Mouse (Mus musculus) G1E (cell line): ENCODE results near the gene 4930415L06Rik. TPM values are rescaled to one million over a fixed set of nuclear protein-coding genes. Genes with fewer than 3 reads are reported as not detected.

ENCODE experiments used
- ATAC-seq: 2 replicates; pipeline ENCODE4 v1.8.0; 2016; ENCODE audit warnings: mild to moderate bottlenecking; ENCODE audit not compliant: insufficient number of reproducible peaks, poor library complexity, low FRiP score, severe bottlenecking; ENCODE audit errors: extremely low read depth
- DNase-seq: peaks from one replicate; pipeline ENCODE4 v3.0.0; 2012; ENCODE audit warnings: low spot score
- H3K27me3 ChIP-seq: 2 replicates; pipeline ENCODE4 v1.6.1; 2012; ENCODE audit warnings: mild to moderate bottlenecking, low read length, inconsistent platforms; ENCODE audit not compliant: insufficient read depth
- H3K36me3 ChIP-seq: replicated peaks from 2 replicates; pipeline ENCODE3; 2012; ENCODE audit warnings: mild to moderate bottlenecking, inconsistent platforms
- H3K4me1 ChIP-seq: 2 replicates; pipeline ENCODE4 v1.6.1; 2012; ENCODE audit warnings: low read depth, low read length, inconsistent platforms, mixed read lengths; ENCODE audit not compliant: insufficient read depth
- H3K4me3 ChIP-seq: 2 replicates; pipeline ENCODE4 v1.5.1; 2012; ENCODE audit warnings: low read depth, mild to moderate bottlenecking, inconsistent platforms, low read length, moderate library complexity, mixed read lengths
- H3K9me3 ChIP-seq: replicated peaks from 2 replicates; pipeline ENCODE4 v1.6.1; 2012; ENCODE audit warnings: inconsistent platforms
- CTCF ChIP-seq: IDR thresholded peaks from 2 replicates; pipeline ENCODE4 v1.5.1; 2012; ENCODE audit warnings: low read depth, low read length, inconsistent platforms, mixed read lengths
- GATA1 ChIP-seq: IDR thresholded peaks from 2 replicates; pipeline ENCODE4 v1.6.1; 2012; ENCODE audit warnings: borderline replicate concordance, low read length, inconsistent platforms, mixed read lengths
- GATA2 ChIP-seq: IDR thresholded peaks from 2 replicates; pipeline ENCODE4 v1.6.1; 2012; ENCODE audit warnings: low read depth, low read length, inconsistent platforms, borderline replicate concordance
- POLR2AphosphoS5 ChIP-seq: IDR thresholded peaks from 2 replicates; pipeline ENCODE4 v1.6.1; 2012; ENCODE audit warnings: low read depth, low read length, inconsistent platforms; ENCODE audit not compliant: insufficient replicate concordance
- TAL1 ChIP-seq: conservative IDR thresholded peaks from 2 replicates; pipeline ENCODE4 v1.6.1; 2012; ENCODE audit warnings: low read depth, low read length, inconsistent platforms, mixed read lengths
- polyA plus RNA-seq: library from polyadenylated mRNA; stranded (reverse); fragments of >175 nt; gene quantifications from 2 replicates; pipeline ENCODE4 v1.2.3, GENCODE M21; 2012
- total RNA-seq, 2 experiments: library from RNA; stranded (forward) in 1 of 2; stranded (reverse) in 1 of 2; fragments of 200-1000 nt in 1 of 2; fragments of >200 nt in 1 of 2; fragmentation: Nextera tagmentation in 1 of 2; gene quantifications; 2 replicates each; pipeline ENCODE4 v1.2.3; 2014 to 2017

4930415L06Rik gene
- not detected in 2 replicates for total RNA-seq (2014; fragmentation: Nextera tagmentation)
- total RNA-seq (2017) = not detected in 2 replicates
- not detected in 2 replicates for polyA plus RNA-seq

DNA sequence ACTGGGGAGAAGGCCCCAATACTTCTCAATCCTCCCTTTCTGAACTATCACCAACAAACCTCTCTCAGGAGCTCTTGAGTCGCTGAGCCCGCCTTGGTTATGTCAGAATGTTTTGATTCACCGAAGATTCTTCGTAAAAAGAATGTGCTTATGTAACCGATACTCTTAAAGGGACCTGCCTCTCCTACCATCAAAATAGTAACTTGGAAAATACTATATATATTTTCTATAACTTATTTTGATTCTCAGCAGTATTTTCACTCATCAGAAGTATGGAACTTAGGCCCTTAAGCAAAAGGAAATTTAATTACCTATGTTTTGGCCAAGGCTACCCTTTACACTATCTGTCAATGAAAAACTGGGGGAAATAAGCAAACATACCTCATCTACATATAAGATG lies at the start of gene 4930415L06Rik:
Gene 4930415L06Rik, minus strand, starts transcription at position 101 of the 400 bp plus-strand sequence.
- no peak for ATAC-seq
- Histone ChIP-seq H3K4me1 (no peaks in the 10 kb centered on the region), H3K36me3 (no peaks in the 10 kb centered on the region), H3K4me3 (no peak within 1 kb of the TSS), H3K27me3 (no peaks in the 10 kb centered on the region), H3K9me3 (no peaks in the 10 kb centered on the region)
- TF ChIP-seq CTCF = no peak
- no peak for TF ChIP-seq GATA1
- TF ChIP-seq GATA2 = no peak
- no peak for TF ChIP-seq TAL1
- no peak for TF ChIP-seq POLR2AphosphoS5
- DNase-seq = no peak

DNA sequence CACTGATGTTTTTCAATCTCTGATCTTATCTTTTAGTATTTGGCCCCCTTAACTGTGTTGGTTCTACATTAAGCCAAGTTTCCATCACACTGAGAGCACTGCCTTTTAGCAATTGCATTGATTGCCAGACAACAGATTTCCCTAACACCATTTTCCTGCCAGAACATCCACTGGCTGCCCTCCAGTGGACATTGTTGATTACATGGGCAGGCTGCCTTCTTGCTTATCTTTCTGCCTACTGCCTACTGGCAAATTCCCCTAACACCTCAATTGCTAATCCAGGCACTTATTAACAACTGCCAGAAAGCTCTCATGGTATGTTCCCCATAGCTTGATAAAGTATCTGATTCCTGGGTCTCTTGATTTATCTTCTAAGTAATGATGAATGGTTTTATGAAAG lies 46.0 kb upstream of the 4930415L06Rik start:
- DNase-seq = no peak
- TF ChIP-seq TAL1 (no peak), GATA2 (no peak), POLR2AphosphoS5 (no peak), CTCF (no peak), GATA1 (no peak)
- H3K4me3 ChIP-seq = no peak overlapping the region
- no peaks in the 10 kb centered on the region for H3K36me3 ChIP-seq
- no peaks in the 10 kb centered on the region for H3K4me1 ChIP-seq
- no peak for ATAC-seq
- no peaks in the 10 kb centered on the region for H3K9me3 ChIP-seq
- H3K27me3 ChIP-seq = no peaks in the 10 kb centered on the region

DNA sequence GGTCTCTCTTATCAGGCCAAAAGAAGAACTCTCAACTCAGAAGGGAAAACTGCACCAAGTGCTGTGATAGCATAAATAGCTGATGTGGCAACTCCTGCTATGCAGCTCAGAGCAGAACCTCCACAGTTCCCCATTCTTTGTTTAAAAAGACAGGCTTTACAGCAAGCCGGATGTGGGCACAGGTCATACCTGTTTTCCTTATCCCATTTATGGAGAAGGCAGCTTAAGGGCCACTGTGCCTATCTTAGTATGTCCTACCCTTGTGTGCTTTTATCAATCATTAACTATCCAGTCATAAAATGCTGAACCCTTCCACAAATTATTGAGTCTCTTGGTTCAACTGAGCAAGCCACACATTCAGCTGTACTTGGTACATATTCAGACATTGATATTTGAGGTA lies 27.8 kb downstream of the 4930415L06Rik start:
- ATAC-seq (no peak), DNase-seq (no peak)
- H3K9me3 ChIP-seq = no peaks in the 10 kb centered on the region
- H3K4me3 ChIP-seq = no peak overlapping the region
- H3K4me1 ChIP-seq = no peaks in the 10 kb centered on the region
- TF ChIP-seq GATA2 = no peak
- TF ChIP-seq CTCF = no peak
- TF ChIP-seq GATA1 = no peak
- no peaks in the 10 kb centered on the region for H3K27me3 ChIP-seq
- H3K36me3 ChIP-seq = no peaks in the 10 kb centered on the region

Other genes starting within 250 kb of the 4930415L06Rik start
- gene 4932429P05Rik, start 180.6 kb downstream of the 4930415L06Rik start, total RNA-seq (2014; fragmentation: Nextera tagmentation) = not detected in 2 replicates
- gene 4932429P05Rik, start 180.6 kb downstream of the 4930415L06Rik start, total RNA-seq (2017) = 0.11 TPM in 1 of 2 replicates, not detected in the other
- gene 4932429P05Rik, start 180.6 kb downstream of the 4930415L06Rik start, polyA plus RNA-seq = not detected in 2 replicates